Comparison of ENCODE assay signal across 9 mouse cellular contexts in genomic region chr2:47491874-47492539, GRCm38 (mm10).
A peak's percentile ranks its signal among the peaks of the same experiment; 100 is the strongest.
DNase-seq lines count a peak whose midpoint lies in the region.
"Had no signal": no experiment of that assay in that cellular context is flagged by ENCODE, and none has a peak within 500 bp of the region (broad histone marks: within the 10 kb centered on the region; RNA-seq: fewer than 3 reads in every experiment).

No protein-coding gene starts in this region.

- H3K36me3 ChIP-seq in heart, embryonic 10.5 days = no peaks in the 10 kb centered on the region
- H3K36me3 ChIP-seq: embryonic facial prominence, embryonic 13.5 days had no signal

- H3K27me3 ChIP-seq in heart, embryonic 10.5 days (ENCODE audit: insufficient read depth, poor library complexity, severe bottlenecking) = no peaks in the 10 kb centered on the region
- H3K27me3 ChIP-seq: embryonic facial prominence, embryonic 13.5 days had no signal

- intact Hi-C loops in heart, postnatal 36 days (cut with DNase I) = loop anchor here (5.0 to 10.0 kb wide), 3 partner anchors 1223 to 1820 kb away; no protein-coding TSS in a partner anchor
- intact Hi-C loops in left cerebral cortex, postnatal 36 days (cut with DNase I) = loop anchor here (2.0 kb wide), 1 partner anchor 1395 kb away; no protein-coding TSS in a partner anchor

- H3K9me3 ChIP-seq in heart, embryonic 10.5 days = no peaks in the 10 kb centered on the region
- H3K9me3 ChIP-seq: embryonic facial prominence, embryonic 13.5 days had no signal

- H3K27ac ChIP-seq in heart, embryonic 10.5 days = no peak overlapping the region
- H3K27ac ChIP-seq: embryonic facial prominence, embryonic 13.5 days had no signal

- 16% methylated on average over 5 of the region's 5 CpGs for WGBS in heart, embryonic 10.5 days

- DNase-seq in heart, postnatal 36 days = peak; percentile 3 to 13
- DNase-seq in heart, embryonic 10.5 days (ENCODE audit: low spot score) = no peak
- DNase-seq in urinary bladder, postnatal 25 days (ENCODE audit: low spot score) = peak; percentile 25
- DNase-seq in urinary bladder, postnatal 4 days (ENCODE audit: low spot score in 2 of 2) = no peak
- peak; percentile 28 for DNase-seq in embryo, embryonic 9.5 days (ENCODE audit: extremely low spot score)
- peak; percentile 6 to 9 for DNase-seq in left cerebral cortex, postnatal 36 days (ENCODE audit: low spot score in 2 of 2)
- peak; percentile 19 for DNase-seq in retina, postnatal 7 days (ENCODE audit: low read depth, low spot score)
- no peak for DNase-seq in T-cell, adult 2 months (ENCODE audit: low spot score)

- H3K4me1 ChIP-seq in heart, embryonic 10.5 days = no peaks in the 10 kb centered on the region
- H3K4me1 ChIP-seq: embryonic facial prominence, embryonic 13.5 days had no signal

- no peak overlapping the region for H3K4me3 ChIP-seq in heart, embryonic 10.5 days
- H3K4me3 ChIP-seq: embryonic facial prominence, embryonic 13.5 days had no signal

Comparison
In these comparisons a context has a peak if more than half of its experiments do, and no peak if none do; other contexts are left out.
1. DNase-seq: peak in heart, postnatal 36 days (2 of 2), urinary bladder, postnatal 25 days (single experiment), embryo, embryonic 9.5 days (single experiment), left cerebral cortex, postnatal 36 days (2 of 2) and retina, postnatal 7 days (single experiment); none in heart, embryonic 10.5 days (single experiment), urinary bladder, postnatal 4 days (0 of 2) and T-cell, adult 2 months (single experiment).